Mouse (Mus musculus) olfactory bulb, adult 2 months (tissue): Measurements from ENCODE around the gene Elf3. TPM values are rescaled to one million over a fixed set of nuclear protein-coding genes. Genes with fewer than 3 reads are reported as not detected.

Source experiments
- H3K27ac ChIP-seq: fragments of 200-500 bp; 2 replicates; pipeline ENCODE4 v1.5.1; 2012; ENCODE audit warnings: low read depth, low read length; ENCODE audit not compliant: insufficient read depth
- H3K4me1 ChIP-seq: fragments of 200-500 bp; 2 replicates; pipeline ENCODE4 v1.6.1; 2012; ENCODE audit warnings: low read length; ENCODE audit not compliant: control insufficient read depth, insufficient read depth
- H3K4me3 ChIP-seq: fragments of 200-500 bp; 2 replicates; pipeline ENCODE4 v1.5.1; 2012; ENCODE audit warnings: mild to moderate bottlenecking, low read depth, low read length, moderate library complexity; ENCODE audit not compliant: insufficient read depth
- CTCF ChIP-seq: fragments of 200-500 bp; IDR thresholded peaks from 2 replicates; pipeline ENCODE4 v1.5.1; 2012; ENCODE audit warnings: low read depth, mild to moderate bottlenecking, low read length, moderate library complexity; ENCODE audit not compliant: insufficient read depth
- POLR2A ChIP-seq: fragments of 200-500 bp; IDR thresholded peaks from 2 replicates; pipeline ENCODE4 v1.6.1; 2012; ENCODE audit warnings: mild to moderate bottlenecking, low read depth, low read length, moderate library complexity; ENCODE audit not compliant: insufficient read depth
- WGBS: fragments of 180-500 bp; shearing (Covaris S2); methylation state at CpG from one replicate; pipeline ENCODE4 v1.1.7; 2018; 5-methylcytosine and 5-hydroxymethylcytosine counted together
- polyA plus RNA-seq: library from polyadenylated mRNA; stranded (reverse); fragments of >200 nt; gene quantifications from 2 replicates; pipeline ENCODE4 v1.2.4, GENCODE M21; 2012; ENCODE audit warnings: low replicate concordance; ENCODE audit not compliant: missing spikeins, insufficient read depth, insufficient read length

The Elf3 gene
- polyA plus RNA-seq, 1 experiment, result not detected

- WGBS, result 81% methylated on average over 10 of the region's 10 CpGs
- TF ChIP-seq CTCF (no peak), POLR2A (no peak)
- Histone ChIP-seq H3K4me1 (no peaks in the 10 kb centered on the region), H3K4me3 (no peak overlapping the region), H3K27ac (no peak overlapping the region)
Measured at GRCm38 (mm10) chr1:135267663-135268446, 9.5 kb upstream of the Elf3 start.

GRCm38 (mm10) chr1:135265834-135266233, 7.5 kb upstream of the Elf3 start:
- WGBS, result 88% methylated on average over 5 of the region's 5 CpGs
- Histone ChIP-seq H3K4me3 (no peak overlapping the region), H3K27ac (no peak overlapping the region), H3K4me1 (no peaks in the 10 kb centered on the region)
- TF ChIP-seq CTCF, result no peak
- no peak for TF ChIP-seq POLR2A

GRCm38 (mm10) chr1:135263316-135263715, 4.9 kb upstream of the Elf3 start:
- Histone ChIP-seq H3K4me3 (no peak overlapping the region), H3K4me1 (peaks cover 5% of the 10 kb centered on the region), H3K27ac (no peak overlapping the region)
- TF ChIP-seq CTCF, result no peak
- TF ChIP-seq POLR2A, result no peak
- 76% methylated on average over 9 of the region's 9 CpGs for WGBS

- TF ChIP-seq CTCF, result no peak
- TF ChIP-seq POLR2A, result no peak
- 73% methylated on average over 3 of the region's 3 CpGs for WGBS
- Histone ChIP-seq H3K27ac (no peak overlapping the region), H3K4me1 (peaks cover 5% of the 10 kb centered on the region), H3K4me3 (no peak overlapping the region)
Measured at GRCm38 (mm10) chr1:135262329-135262728, 4.0 kb upstream of the Elf3 start.

GRCm38 (mm10) chr1:135260931-135261330, 2.6 kb upstream of the Elf3 start:
- no peak overlapping the region for H3K4me3 ChIP-seq
- peaks cover 5% of the 10 kb centered on the region for H3K4me1 ChIP-seq
- H3K27ac ChIP-seq, result no peak overlapping the region
- TF ChIP-seq CTCF (no peak), POLR2A (no peak)
- WGBS, result 83% methylated on average over 6 of the region's 6 CpGs

GRCm38 (mm10) chr1:135259128-135259436, 714 bp upstream of the Elf3 start:
- no peak overlapping the region for H3K27ac ChIP-seq
- 1% methylated on average over 10 of the region's 10 CpGs for WGBS
- TF ChIP-seq CTCF, result no peak
- TF ChIP-seq POLR2A, result no peak
- H3K4me3 ChIP-seq, result peak overlapping the region; percentile 34; the same call in 1 of the 2 replicates
- peaks cover 5% of the 10 kb centered on the region for H3K4me1 ChIP-seq

- H3K27ac ChIP-seq, result no peak overlapping the region
- WGBS, result 87% methylated on average over 6 of the region's 6 CpGs
- TF ChIP-seq POLR2A (no peak), CTCF (no peak)
- peaks cover 5% of the 10 kb centered on the region for H3K4me1 ChIP-seq
- no peak overlapping the region for H3K4me3 ChIP-seq
Measured at GRCm38 (mm10) chr1:135256299-135256698, 2.1 kb downstream of the Elf3 start.

GRCm38 (mm10) chr1:135252854-135253253, 5.5 kb downstream of the Elf3 start:
- TF ChIP-seq POLR2A (no peak), CTCF (no peak)
- H3K27ac ChIP-seq, result no peak overlapping the region
- 74% methylated on average over 4 of the region's 4 CpGs for WGBS
- H3K4me3 ChIP-seq, result no peak overlapping the region
- H3K4me1 ChIP-seq, result peaks cover 4% of the 10 kb centered on the region; the same call in 1 of the 2 replicates

- WGBS, result 97% methylated on average over 8 of the region's 8 CpGs
- Histone ChIP-seq H3K27ac (no peak overlapping the region), H3K4me3 (no peak overlapping the region), H3K4me1 (peaks cover 4% of the 10 kb centered on the region; the same call in 1 of the 2 replicates)
- TF ChIP-seq POLR2A, result no peak
- TF ChIP-seq CTCF, result no peak
Measured at GRCm38 (mm10) chr1:135251405-135251804, 7.0 kb downstream of the Elf3 start.

GRCm38 (mm10) chr1:135250706-135251105, 7.7 kb downstream of the Elf3 start:
- WGBS, result 80% methylated on average over 3 of the region's 3 CpGs
- no peak overlapping the region for H3K4me3 ChIP-seq
- no peak overlapping the region for H3K27ac ChIP-seq
- peaks cover 4% of the 10 kb centered on the region; the same call in 1 of the 2 replicates for H3K4me1 ChIP-seq
- TF ChIP-seq POLR2A, result no peak
